Mouse (Mus musculus): ENCODE measurements around the gene Dlx6. TPM values are rescaled to one million over a fixed set of nuclear protein-coding genes. Genes with fewer than 3 reads are reported as not detected.

Gene Dlx6
- total RNA-seq, 2 experiments from 2014 or later, result 15.3 to 17.2 TPM

DNA sequence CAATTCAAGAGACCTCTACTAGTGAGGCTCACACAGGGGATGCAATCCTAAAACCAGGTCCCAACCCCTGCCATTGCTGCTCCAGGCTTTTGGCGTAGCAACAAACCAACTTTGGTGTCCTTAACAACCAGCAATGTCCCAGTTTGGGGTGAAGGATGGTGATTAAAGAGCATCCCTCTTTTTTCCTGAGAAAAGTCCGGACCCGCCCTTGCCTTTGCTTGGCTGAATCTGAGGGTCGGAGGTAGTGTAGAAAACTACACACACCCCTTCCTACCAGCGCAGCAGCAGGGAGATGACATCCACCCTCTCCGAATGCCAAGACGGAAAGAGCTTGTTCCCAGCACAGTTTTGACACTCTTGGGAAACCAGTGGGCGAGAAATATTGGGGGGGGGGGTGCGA is 12.5 kb downstream of the Dlx6 start:
- intact Hi-C loops (cut with DNase I), result loop anchor here (5.0 kb wide), 1 partner anchor 868 kb away; no protein-coding TSS in a partner anchor
- no peak for DNase-seq

GRCm38 (mm10) chr6:6876231-6876630 is 13.1 kb downstream of the Dlx6 start:
- intact Hi-C loops (cut with DNase I), result loop anchor here (5.0 kb wide), 1 partner anchor 869 kb away; no protein-coding TSS in a partner anchor
- no peak for DNase-seq

- DNase-seq, result no peak
- intact Hi-C loops (cut with DNase I), result loop anchor here (5.0 kb wide), 1 partner anchor 869 kb away; no protein-coding TSS in a partner anchor
Measured at GRCm38 (mm10) chr6:6876731-6877130, 13.6 kb downstream of the Dlx6 start.

DNA sequence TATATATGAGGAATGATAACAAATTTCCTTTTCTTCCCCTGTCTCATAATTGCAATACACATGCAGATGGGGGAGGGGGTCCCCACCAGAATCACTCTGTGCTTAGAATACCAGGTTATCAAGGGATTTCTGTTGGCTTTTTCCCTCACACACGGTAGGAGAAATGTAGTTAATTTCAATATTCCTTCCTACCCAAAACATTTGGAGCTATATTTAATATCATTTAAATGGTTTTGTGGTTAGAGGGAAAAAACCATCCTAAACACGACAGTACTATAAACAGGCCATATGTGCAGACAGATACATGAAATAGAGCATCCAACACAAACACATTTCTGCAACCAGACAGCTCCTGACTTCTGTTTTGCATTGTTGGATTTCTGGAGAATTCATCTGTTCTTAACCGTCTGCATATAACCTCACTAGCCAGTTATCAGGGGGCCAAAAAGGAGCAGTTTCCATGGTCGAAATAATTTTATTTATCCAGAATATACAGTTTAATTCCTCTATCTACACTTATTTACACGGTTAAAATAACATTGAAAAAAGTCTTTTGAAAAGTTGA is 14.3 kb downstream of the Dlx6 start:
- no peak for DNase-seq
- intact Hi-C loops (cut with DNase I), result loop anchor here (5.0 kb wide), 1 partner anchor 870 kb away; no protein-coding TSS in a partner anchor

- intact Hi-C loops (cut with DNase I), result loop anchor here (5.0 kb wide), 1 partner anchor 871 kb away; no protein-coding TSS in a partner anchor
- DNase-seq, result no peak
Measured at GRCm38 (mm10) chr6:6877981-6878840, 15.1 kb downstream of the Dlx6 start.

DNA sequence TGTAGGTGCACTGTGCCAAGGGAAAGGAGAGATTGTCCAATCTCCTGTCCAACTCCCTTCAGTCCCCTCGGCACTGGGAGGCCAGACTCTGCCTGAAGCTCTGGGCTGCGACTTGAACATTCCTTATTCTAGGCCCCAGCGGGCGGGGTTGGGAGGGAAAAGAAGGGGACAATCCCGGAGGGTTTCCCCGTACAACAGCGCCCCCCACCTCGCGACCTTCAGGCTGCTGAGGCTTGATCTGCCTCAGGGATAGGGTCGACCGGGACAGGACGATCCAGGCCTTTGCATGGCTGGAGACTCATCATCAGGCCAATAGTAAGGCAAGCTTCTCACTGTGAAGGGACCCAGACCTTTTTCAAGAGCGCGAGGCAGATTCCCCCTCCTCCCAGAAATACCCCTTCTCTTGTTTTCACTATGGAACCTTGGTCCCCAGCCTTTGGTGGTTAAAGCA is 15.7 kb downstream of the Dlx6 start:
- intact Hi-C loops (cut with DNase I), result loop anchor here (5.0 kb wide), 1 partner anchor 872 kb away; no protein-coding TSS in a partner anchor
- DNase-seq, result no peak

- intact Hi-C loops (cut with DNase I), result loop anchor here (5.0 to 10.0 kb wide), 3 partner anchors 775 to 1022 kb away; no protein-coding TSS in a partner anchor
- DNase-seq, result no peak
Measured at GRCm38 (mm10) chr6:6879371-6880325, 16.5 kb downstream of the Dlx6 start.

GRCm38 (mm10) chr6:6880361-6881114 is 17.4 kb downstream of the Dlx6 start:
- intact Hi-C loops (cut with DNase I), result loop anchor here (5.0 to 10.0 kb wide), 2 partner anchors 776 to 1023 kb away; no protein-coding TSS in a partner anchor
- no peak for DNase-seq

DNA sequence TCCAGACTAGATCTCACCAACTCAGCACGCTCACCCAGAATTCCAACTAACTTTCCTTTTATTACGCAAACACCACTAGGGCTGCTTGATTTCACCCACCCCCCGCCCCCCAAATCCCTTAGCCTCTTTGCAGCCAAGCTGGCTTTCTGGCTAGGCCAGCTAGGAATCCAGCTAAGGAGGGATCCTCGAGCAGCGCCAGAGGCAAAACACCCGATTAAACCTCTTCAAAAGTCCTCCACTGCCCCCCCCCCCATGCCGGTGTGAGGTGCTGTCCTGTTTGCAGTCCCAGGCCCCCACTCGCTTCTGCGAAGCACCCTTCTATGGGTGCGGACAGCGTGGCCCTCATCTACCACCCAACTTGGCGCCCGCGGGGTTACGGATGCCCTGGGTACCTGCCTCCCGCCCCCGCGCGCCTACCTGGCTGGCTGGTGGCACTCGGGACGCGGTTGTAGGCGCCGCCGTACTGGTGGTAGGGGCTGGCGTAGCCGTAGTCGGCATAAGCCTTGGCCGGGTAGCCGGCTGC is 18.0 kb downstream of the Dlx6 start:
- no peak for DNase-seq
- intact Hi-C loops (cut with DNase I), result loop anchor here (5.0 to 10.0 kb wide), 2 partner anchors 776 to 1024 kb away; no protein-coding TSS in a partner anchor

- intact Hi-C loops (cut with DNase I), result loop anchor here (5.0 to 10.0 kb wide), 2 partner anchors 777 to 1024 kb away; no protein-coding TSS in a partner anchor
- no peak for DNase-seq
Measured at GRCm38 (mm10) chr6:6881638-6882190, 18.6 kb downstream of the Dlx6 start, which contains the start of gene Dlx5. Dlx5 (minus strand) TSS chr6:6882085.

GRCm38 (mm10) chr6:6882266-6882797 is 19.2 kb downstream of the Dlx6 start:
- intact Hi-C loops (cut with DNase I), result loop anchor here (5.0 to 10.0 kb wide), 2 partner anchors 778 to 1025 kb away; no protein-coding TSS in a partner anchor
- no peak for DNase-seq

DNA sequence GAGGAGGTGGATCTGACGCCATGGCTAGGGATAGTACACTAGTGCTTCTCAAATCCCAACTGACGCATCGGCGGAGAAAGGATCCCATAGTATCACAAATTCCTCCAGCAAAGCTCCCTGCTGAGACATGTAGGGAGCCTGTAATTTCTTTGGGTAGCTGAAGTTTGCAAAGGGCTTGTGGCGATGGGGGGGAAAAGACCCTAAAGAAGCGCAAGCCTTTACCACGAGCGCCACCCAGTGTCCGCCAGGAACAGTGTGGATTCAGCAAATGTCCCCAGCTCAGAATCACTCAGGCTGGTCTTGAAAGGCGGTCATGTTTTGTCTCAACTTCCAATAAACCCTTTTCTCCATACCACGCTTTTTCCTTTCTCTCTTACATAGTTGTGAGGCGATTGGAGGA is 21.8 kb downstream of the Dlx6 start:
- DNase-seq, result peak; percentile 77
- intact Hi-C loops (cut with DNase I), result loop anchor here (5.0 to 10.0 kb wide), 2 partner anchors 780 to 1028 kb away; no protein-coding TSS in a partner anchor

GRCm38 (mm10) chr6:6886225-6886624 is 23.1 kb downstream of the Dlx6 start:
- DNase-seq, result no peak

DNA sequence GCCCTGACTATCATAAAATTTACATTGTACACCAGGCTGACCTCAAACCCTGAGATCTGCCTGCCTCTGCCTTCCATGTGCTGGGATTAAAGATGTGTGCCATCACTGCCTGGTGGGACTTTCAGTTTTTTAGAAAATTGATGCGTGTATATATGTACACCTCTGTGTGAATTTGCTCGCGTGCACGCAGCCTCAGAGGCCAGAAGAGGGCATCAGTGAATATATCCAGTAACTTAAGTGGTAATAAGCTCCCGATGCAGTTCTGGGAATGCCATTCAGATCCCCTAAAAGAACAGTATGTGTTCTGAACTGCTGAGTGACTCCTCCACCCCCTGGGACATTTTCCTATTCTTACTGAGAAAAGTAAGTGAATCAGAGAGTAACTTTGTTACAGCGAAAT is 26.9 kb downstream of the Dlx6 start:
- intact Hi-C loops (cut with DNase I), result loop anchor here (2.0 to 10.0 kb wide), 2 partner anchors 69 to 765 kb away; no protein-coding TSS in a partner anchor
- DNase-seq, result no peak

More at GRCm38 (mm10) chr6:6886225-6886624, 23.1 kb downstream of the Dlx6 start:
- intact Hi-C loops (cut with DNase I), result loop anchor here (2.0 to 10.0 kb wide), 2 partner anchors 781 to 1241 kb away; no protein-coding TSS in a partner anchor

- no peak for DNase-seq
- intact Hi-C loops (cut with DNase I), result no loop called here
Measured at GRCm38 (mm10) chr6:6909586-6909985, 46.5 kb downstream of the Dlx6 start.

DNA sequence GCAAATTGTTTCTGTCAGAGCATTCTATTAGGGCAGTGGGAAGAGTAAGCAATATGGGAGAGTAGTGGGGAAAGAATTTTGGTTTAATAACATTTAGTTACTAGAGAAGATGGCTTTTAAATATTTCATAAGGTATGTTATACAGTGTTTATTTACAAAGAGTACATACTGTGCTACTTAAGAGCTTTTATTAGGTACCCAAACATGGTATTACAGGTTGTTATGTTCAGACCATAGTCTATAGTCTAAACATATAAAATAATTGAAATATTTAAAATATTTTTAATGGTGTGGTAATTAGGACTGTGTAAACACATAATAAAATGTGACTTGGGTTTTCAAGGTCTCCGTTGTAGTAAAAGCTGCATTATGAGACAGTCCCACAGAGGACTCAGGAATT is 51.2 kb downstream of the Dlx6 start:
- intact Hi-C loops (cut with DNase I), result no loop called here
- no peak for DNase-seq

GRCm38 (mm10) chr6:6914849-6915525 is 51.9 kb downstream of the Dlx6 start:
- DNase-seq, result peak; percentile 12
- intact Hi-C loops (cut with DNase I), result no loop called here

DNA sequence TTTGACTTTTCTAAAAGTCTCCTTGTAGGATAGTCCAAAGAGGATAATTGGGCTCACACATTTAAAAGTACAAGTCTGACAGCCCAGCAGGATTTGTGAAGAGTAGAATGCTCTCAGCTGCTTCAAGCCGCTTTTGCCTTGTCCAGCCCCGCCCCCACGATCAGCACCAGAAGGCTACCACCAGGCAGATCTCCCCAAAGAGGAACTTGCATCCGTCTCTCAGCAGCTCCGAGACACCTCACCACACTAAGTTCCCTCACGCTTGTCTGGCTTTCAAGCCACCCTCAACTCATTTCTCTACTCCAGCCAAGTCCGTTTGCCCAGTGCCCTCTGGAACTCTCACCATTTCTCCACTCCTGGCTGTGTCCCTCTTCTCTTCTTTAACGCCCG is 52.4 kb downstream of the Dlx6 start:
- intact Hi-C loops (cut with DNase I), result no loop called here
- DNase-seq, result no peak

All from left cerebral cortex, postnatal 4 days (tissue).